Mouse (Mus musculus): ENCODE measurements around the gene Plpp1. TPM values are rescaled to one million over a fixed set of nuclear protein-coding genes. Genes with fewer than 3 reads are reported as not detected.

Gene Plpp1
- 30.6 and 31.5 TPM in 2 replicates for polyA plus RNA-seq (2012; rRNA removed)

GRCm38 (mm10) chr13:112800597-112801380, at the start of gene Plpp1:
TSS of gene Plpp1 (plus strand) at chr13:112800792.
- DNase-seq (ENCODE audit: low read depth): peak; percentile 98
- TF ChIP-seq CTCF (IDR thresholded peaks at IDR 0.05; ENCODE audit: borderline replicate concordance, extremely low read depth, insufficient read depth, insufficient read length): no peak
- TF ChIP-seq POLR2A (IDR thresholded peaks at IDR 0.05; ENCODE audit: borderline replicate concordance, extremely low read depth, insufficient read depth, insufficient read length, poor library complexity, severe bottlenecking): peak; percentile 99

DNA sequence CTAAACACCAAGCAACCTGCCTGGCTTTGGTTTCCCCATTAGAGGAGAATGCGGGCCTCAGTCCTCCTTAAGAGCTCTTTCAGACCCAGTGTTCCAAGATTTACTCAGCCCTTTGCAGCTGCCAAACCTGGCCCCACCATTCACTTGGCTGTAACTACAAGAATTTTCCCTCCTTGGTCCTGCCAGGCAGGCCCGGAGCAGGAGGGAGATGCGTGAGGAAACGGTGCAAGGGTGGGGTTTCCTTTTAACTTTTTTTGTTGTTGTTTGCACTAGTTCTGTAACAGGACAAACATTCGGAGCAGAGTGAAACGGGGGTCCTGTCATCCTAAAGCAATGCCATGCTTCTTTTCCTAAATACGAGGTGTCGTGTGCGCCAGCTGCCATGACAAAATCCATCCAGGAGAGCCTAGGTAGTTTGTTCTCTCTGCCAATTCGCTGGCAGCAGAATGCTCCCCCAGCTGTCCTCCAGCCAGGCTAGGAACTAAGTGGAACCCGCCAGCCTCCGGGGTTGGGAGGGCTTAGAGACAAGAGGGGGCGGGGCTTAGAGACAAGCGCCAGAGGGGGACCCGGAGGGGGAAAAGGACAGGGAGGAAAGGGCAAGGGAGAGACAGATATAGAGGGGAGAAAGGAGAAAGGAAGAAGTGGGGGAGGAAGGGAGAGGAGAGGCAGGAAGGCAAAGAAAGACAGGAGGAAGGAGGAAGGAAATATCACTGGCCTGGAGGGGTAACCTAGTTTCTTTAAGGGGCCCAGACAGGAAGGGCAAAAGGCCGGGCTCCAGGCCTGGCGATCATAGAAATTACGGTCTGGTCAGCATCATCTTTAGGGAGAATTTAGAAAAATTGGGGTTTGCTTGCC, 48.9 kb upstream of the Plpp1 start:
- no peak for TF ChIP-seq CTCF (IDR thresholded peaks at IDR 0.05; ENCODE audit: borderline replicate concordance, extremely low read depth, insufficient read depth, insufficient read length)
- TF ChIP-seq POLR2A (IDR thresholded peaks at IDR 0.05; ENCODE audit: borderline replicate concordance, extremely low read depth, insufficient read depth, insufficient read length, poor library complexity, severe bottlenecking): no peak
- peak; percentile 86 for DNase-seq (ENCODE audit: low read depth)

DNA sequence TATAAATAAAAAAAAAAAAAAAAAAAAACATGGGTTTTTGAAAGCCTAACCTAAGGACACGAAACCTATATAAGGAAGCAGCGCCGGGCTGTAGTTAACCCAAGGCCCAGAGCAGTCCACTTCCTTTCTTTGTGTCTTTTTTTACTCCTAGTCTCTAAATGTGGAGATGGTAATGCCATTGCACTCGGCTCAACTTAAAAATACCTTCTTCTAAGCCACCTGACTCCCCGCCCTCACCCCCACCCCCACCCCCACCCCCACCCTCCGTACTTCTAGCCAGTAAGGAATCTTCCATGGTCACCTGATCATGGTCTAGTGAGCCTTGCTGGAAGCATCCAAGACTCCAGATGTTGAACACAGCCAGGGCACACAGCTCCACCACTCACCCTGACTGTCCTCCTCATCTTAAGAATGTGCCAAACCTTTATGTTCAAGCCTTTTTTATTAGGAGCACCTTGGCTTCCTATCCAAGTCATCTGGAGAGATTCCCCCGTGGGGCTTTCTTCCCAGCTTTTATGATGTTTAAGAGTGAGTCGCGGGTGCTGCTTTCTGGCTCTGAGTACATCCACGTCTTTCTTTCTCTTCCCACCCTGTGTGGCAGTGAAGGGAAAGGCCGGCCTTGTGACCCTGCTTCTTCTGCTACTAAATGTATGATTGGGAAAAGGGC, 48.1 kb upstream of the Plpp1 start:
- DNase-seq (ENCODE audit: low read depth): no peak
- no peak for TF ChIP-seq CTCF (IDR thresholded peaks at IDR 0.05; ENCODE audit: borderline replicate concordance, extremely low read depth, insufficient read depth, insufficient read length)
- TF ChIP-seq POLR2A (IDR thresholded peaks at IDR 0.05; ENCODE audit: borderline replicate concordance, extremely low read depth, insufficient read depth, insufficient read length, poor library complexity, severe bottlenecking): no peak

DNA sequence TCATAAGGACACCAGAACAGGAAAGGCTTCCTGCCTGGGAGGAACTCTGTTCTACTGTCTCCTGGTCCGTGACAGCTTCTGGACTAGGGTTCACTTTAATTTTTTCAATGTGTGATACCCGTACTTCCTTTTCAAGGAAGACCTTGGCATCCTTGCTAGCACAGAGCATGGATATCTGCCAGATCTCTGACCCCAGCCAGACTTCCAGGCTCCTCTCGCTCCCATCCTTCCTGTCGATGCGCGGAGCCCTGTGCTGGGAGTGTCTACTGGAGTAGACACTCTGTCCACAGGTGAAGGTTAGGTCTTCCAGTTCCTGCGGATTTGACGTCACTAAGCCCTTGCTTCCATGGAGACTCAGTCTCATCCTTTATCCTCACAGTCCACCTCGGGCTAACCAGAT, 47.1 kb upstream of the Plpp1 start:
- TF ChIP-seq CTCF (IDR thresholded peaks at IDR 0.05; ENCODE audit: borderline replicate concordance, extremely low read depth, insufficient read depth, insufficient read length): no peak
- no peak for TF ChIP-seq POLR2A (IDR thresholded peaks at IDR 0.05; ENCODE audit: borderline replicate concordance, extremely low read depth, insufficient read depth, insufficient read length, poor library complexity, severe bottlenecking)
- DNase-seq (ENCODE audit: low read depth): no peak

- no peak for DNase-seq (ENCODE audit: low read depth)
- TF ChIP-seq POLR2A (IDR thresholded peaks at IDR 0.05; ENCODE audit: borderline replicate concordance, extremely low read depth, insufficient read depth, insufficient read length, poor library complexity, severe bottlenecking) (no peak), CTCF (IDR thresholded peaks at IDR 0.05; ENCODE audit: borderline replicate concordance, extremely low read depth, insufficient read depth, insufficient read length) (no peak)
Measured at GRCm38 (mm10) chr13:112754871-112755270, 45.7 kb upstream of the Plpp1 start.

- DNase-seq (ENCODE audit: low read depth): peak; percentile 36
- TF ChIP-seq CTCF (IDR thresholded peaks at IDR 0.05; ENCODE audit: borderline replicate concordance, extremely low read depth, insufficient read depth, insufficient read length) (no peak), POLR2A (IDR thresholded peaks at IDR 0.05; ENCODE audit: borderline replicate concordance, extremely low read depth, insufficient read depth, insufficient read length, poor library complexity, severe bottlenecking) (no peak)
Measured at GRCm38 (mm10) chr13:112755507-112756010, 45.0 kb upstream of the Plpp1 start.

DNA sequence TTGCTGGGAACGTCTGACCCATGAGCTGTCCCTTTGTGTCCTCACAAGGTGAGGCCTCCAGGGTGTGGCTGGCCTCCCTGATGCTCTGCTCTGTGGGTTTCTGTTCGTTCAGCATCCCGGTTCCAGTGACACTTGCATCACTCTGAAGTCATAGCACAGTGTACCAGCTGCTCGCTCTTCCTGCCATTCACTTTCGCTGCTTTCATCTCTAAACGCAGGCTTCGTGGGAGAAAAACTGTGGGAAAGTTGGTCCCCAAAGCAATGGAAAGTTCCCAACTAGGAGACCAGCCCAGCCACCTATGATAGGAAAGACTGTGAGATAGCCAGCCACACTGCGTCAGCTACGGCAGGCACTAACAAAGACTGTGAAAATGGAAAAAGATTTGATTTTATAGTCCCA, 43.2 kb upstream of the Plpp1 start:
- TF ChIP-seq POLR2A (IDR thresholded peaks at IDR 0.05; ENCODE audit: borderline replicate concordance, extremely low read depth, insufficient read depth, insufficient read length, poor library complexity, severe bottlenecking) (no peak), CTCF (IDR thresholded peaks at IDR 0.05; ENCODE audit: borderline replicate concordance, extremely low read depth, insufficient read depth, insufficient read length) (no peak)
- DNase-seq (ENCODE audit: low read depth): no peak

DNA sequence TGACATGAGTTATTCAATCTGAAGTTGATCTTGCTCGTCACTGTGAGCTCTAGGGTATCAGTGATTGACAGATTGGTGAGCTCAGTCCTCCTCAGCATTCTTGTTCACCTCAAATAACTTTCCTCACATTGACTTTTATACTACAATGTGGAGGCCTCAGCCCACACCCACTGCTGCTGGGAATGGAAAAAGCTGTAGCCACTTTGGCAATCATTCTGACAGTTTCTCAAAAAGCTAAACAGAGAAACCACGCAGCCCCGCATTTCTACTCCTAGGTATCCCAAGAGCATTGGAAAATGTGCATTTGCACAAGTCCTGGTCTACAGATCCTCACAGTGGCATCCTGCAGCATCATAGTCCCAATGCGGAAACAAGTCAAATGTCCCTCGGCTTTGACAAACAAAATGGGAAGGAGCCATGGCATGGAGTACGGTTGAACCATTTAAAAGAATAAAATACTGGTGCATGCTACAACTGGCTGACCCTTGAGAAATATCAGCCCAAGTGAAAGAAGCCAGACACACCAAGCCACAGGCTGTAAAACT, 42.0 kb upstream of the Plpp1 start:
- no peak for DNase-seq (ENCODE audit: low read depth)
- TF ChIP-seq POLR2A (IDR thresholded peaks at IDR 0.05; ENCODE audit: borderline replicate concordance, extremely low read depth, insufficient read depth, insufficient read length, poor library complexity, severe bottlenecking): no peak
- TF ChIP-seq CTCF (IDR thresholded peaks at IDR 0.05; ENCODE audit: borderline replicate concordance, extremely low read depth, insufficient read depth, insufficient read length): no peak

- TF ChIP-seq CTCF (IDR thresholded peaks at IDR 0.05; ENCODE audit: borderline replicate concordance, extremely low read depth, insufficient read depth, insufficient read length) (no peak), POLR2A (IDR thresholded peaks at IDR 0.05; ENCODE audit: borderline replicate concordance, extremely low read depth, insufficient read depth, insufficient read length, poor library complexity, severe bottlenecking) (no peak)
- no peak for DNase-seq (ENCODE audit: low read depth)
Measured at GRCm38 (mm10) chr13:112759364-112759763, 41.2 kb upstream of the Plpp1 start.

GRCm38 (mm10) chr13:112759777-112760537, 40.6 kb upstream of the Plpp1 start:
- TF ChIP-seq CTCF (IDR thresholded peaks at IDR 0.05; ENCODE audit: borderline replicate concordance, extremely low read depth, insufficient read depth, insufficient read length): no peak
- TF ChIP-seq POLR2A (IDR thresholded peaks at IDR 0.05; ENCODE audit: borderline replicate concordance, extremely low read depth, insufficient read depth, insufficient read length, poor library complexity, severe bottlenecking): no peak
- peak; percentile 25 for DNase-seq (ENCODE audit: low read depth)
